Comparison of ENCODE assay signal across 11 mouse cellular contexts in the genomic region with DNA sequence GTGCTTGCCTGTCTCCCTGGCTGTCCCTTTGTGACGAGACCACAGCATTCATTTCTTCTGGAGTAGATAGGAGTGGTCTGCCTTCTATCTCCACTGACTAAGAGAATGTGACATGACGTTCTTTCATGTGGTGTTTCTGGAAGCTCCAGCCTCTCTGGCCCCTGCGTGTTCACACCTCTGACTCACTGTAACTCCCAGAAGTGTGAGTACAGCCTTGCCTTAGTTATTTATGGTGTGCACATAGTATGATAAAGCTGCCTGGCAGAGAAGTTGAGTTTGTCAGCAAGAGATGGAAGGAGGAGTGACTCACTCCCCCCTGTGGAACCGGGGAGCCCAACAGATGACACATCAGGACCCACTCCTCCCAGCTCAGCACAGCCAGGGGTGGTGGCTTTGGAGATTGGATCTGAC. TPM values are rescaled to one million over a fixed set of nuclear protein-coding genes. Genes with fewer than 3 reads are reported as not detected.
DNase-seq lines count a peak whose midpoint lies in the region; ATAC-seq and TF ChIP-seq lines count a peak whose summit lies in the region.
"Had no signal": no experiment of that assay in that cellular context is flagged by ENCODE, and none has a peak within 500 bp of the region (broad histone marks: within the 10 kb centered on the region; RNA-seq: fewer than 3 reads in every experiment).

No protein-coding gene starts in this region.

- no peak overlapping the region for H3K27ac ChIP-seq in liver, postnatal 0 days (ENCODE audit: low read depth)
- no peak overlapping the region for H3K27ac ChIP-seq in midbrain, embryonic 15.5 days
- H3K27ac ChIP-seq: limb, embryonic 13.5 days had no signal

- H3K4me1 ChIP-seq in liver, postnatal 0 days (ENCODE audit: insufficient read depth) = peaks cover 26% of the 10 kb centered on the region
- no peaks in the 10 kb centered on the region for H3K4me1 ChIP-seq in midbrain, embryonic 15.5 days

- intact Hi-C loops in left cerebral cortex, postnatal 10 days (cut with DNase I) = no loop called here

- no peak for TF ChIP-seq CTCF in liver, postnatal 0 days (IDR thresholded peaks at IDR 0.05; ENCODE audit: low read depth)

- 58% methylated on average over 4 of the region's 4 CpGs for WGBS in liver, postnatal 0 days (ENCODE audit: insufficient replicate concordance)
- 86% methylated on average over 4 of the region's 4 CpGs for WGBS in midbrain, embryonic 15.5 days

- peak; percentile 49 to 52 for DNase-seq in left cerebral cortex, adult 18-20 months (ENCODE audit: low spot score in 2 of 2)
- no peak for DNase-seq in left cerebral cortex, postnatal 10 days (ENCODE audit: extremely low spot score in 1 of 2, low spot score in 2 of 2)
- peak; percentile 87 for DNase-seq in NIH3T3 (ENCODE audit: low read depth)
- DNase-seq in fibroblast of lung, adult 2 months (ENCODE audit: low read depth) = peak; percentile 47
- DNase-seq in liver, postnatal 0 days = no peak
- no peak for DNase-seq in layer of hippocampus, postnatal 10 days (ENCODE audit: low spot score in 2 of 2)
- DNase-seq: cerebellum, postnatal 14 days had no signal

- H3K9me3 ChIP-seq in liver, postnatal 0 days (ENCODE audit: low read length) = no peaks in the 10 kb centered on the region
- no peaks in the 10 kb centered on the region for H3K9me3 ChIP-seq in midbrain, embryonic 15.5 days
- H3K9me3 ChIP-seq: limb, embryonic 13.5 days had no signal

- no peak for TF ChIP-seq EP300 in liver, postnatal 0 days (IDR thresholded peaks at IDR 0.05; ENCODE audit: low read depth)

- no peak overlapping the region for H3K4me2 ChIP-seq in liver, postnatal 0 days (ENCODE audit: low read depth, low read length)
- H3K4me2 ChIP-seq in midbrain, embryonic 15.5 days = no peak overlapping the region
- H3K4me2 ChIP-seq: limb, embryonic 13.5 days had no signal

- H3K9ac ChIP-seq in liver, postnatal 0 days (replicated peaks) = no peak overlapping the region
- no peak overlapping the region for H3K9ac ChIP-seq in midbrain, embryonic 15.5 days
- H3K9ac ChIP-seq: limb, embryonic 13.5 days had no signal

- 0 out of 2 replicates have a peak, but pooled peaks have one; percentile 19 for ATAC-seq in liver, postnatal 0 days
- no peak for ATAC-seq in midbrain, embryonic 15.5 days (replicated peaks)
- ATAC-seq: forebrain, embryonic 16.5 days; intestine, postnatal 0 days had no signal

- H3K27me3 ChIP-seq in liver, postnatal 0 days (ENCODE audit: insufficient read depth, low read length) = no peaks in the 10 kb centered on the region
- H3K27me3 ChIP-seq in midbrain, embryonic 15.5 days (replicated peaks) = no peaks in the 10 kb centered on the region

- H3K4me3 ChIP-seq in liver, postnatal 0 days (ENCODE audit: low read depth, low read length) = no peak overlapping the region
- no peak overlapping the region for H3K4me3 ChIP-seq in midbrain, embryonic 15.5 days
- H3K4me3 ChIP-seq: limb, embryonic 13.5 days had no signal

- H3K36me3 ChIP-seq in liver, postnatal 0 days (replicated peaks; ENCODE audit: insufficient read depth, low read length) = no peaks in the 10 kb centered on the region
- no peaks in the 10 kb centered on the region for H3K36me3 ChIP-seq in midbrain, embryonic 15.5 days (replicated peaks)
- H3K36me3 ChIP-seq: limb, embryonic 13.5 days had no signal

RNA-seq across cellular contexts. Expression of a gene that starts 34.4 kb away (rescaled TPM):
- 1 to 10 TPM; 1.2 to 1.5 TPM for total RNA-seq in left cerebral cortex, adult 18-20 months (2021)
- 1 to 10 TPM in 1 of 2 experiments, under 1 TPM in 1; 0.91 to 1.8 TPM for total RNA-seq in left cerebral cortex, postnatal 10 days (2021)
- 0.90 and 1.1 TPM in 2 replicates for polyA plus RNA-seq in liver, postnatal 0 days (2015; fragmentation: Nextera tagmentation; extraction: Ambion mirVana)
- 1 to 10 TPM; 1.4 to 1.9 TPM for total RNA-seq in layer of hippocampus, postnatal 10 days (2021)
- polyA plus RNA-seq in midbrain, embryonic 15.5 days (2015; fragmentation: Nextera tagmentation; extraction: Ambion mirVana) = 0.68 and 1.1 TPM in 2 replicates

Comparison
In these comparisons a context has a peak if more than half of its experiments do, and no peak if none do; other contexts are left out.
1. DNase-seq: peak in left cerebral cortex, adult 18-20 months (2 of 2), NIH3T3 (single experiment) and fibroblast of lung, adult 2 months (single experiment); none in left cerebral cortex, postnatal 10 days (0 of 2), liver, postnatal 0 days (single experiment) and layer of hippocampus, postnatal 10 days (0 of 2).